Mouse (Mus musculus): ENCODE data around the gene Synm.

The Synm gene

DNA sequence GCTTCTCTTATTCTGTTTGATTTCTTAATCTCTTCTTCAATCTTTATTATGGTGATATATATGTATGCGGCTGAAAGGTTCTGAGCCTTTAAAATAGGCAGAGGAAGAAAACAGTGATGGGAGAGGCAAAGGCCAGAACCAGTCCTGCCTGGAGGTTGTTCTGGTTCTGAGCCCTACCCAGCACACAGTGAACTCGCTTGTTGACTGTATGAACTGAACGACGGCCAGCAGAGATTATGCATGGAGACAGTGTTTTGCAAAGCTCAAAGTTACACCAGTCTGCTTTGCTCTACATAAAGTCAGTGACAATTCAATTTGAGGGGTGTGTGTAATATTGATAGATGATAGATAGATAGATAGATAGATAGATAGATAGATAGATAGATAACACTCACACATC lies 60.2 kb downstream of the Synm start:
- DNase-seq (ENCODE audit: low spot score) = no peak

DNA sequence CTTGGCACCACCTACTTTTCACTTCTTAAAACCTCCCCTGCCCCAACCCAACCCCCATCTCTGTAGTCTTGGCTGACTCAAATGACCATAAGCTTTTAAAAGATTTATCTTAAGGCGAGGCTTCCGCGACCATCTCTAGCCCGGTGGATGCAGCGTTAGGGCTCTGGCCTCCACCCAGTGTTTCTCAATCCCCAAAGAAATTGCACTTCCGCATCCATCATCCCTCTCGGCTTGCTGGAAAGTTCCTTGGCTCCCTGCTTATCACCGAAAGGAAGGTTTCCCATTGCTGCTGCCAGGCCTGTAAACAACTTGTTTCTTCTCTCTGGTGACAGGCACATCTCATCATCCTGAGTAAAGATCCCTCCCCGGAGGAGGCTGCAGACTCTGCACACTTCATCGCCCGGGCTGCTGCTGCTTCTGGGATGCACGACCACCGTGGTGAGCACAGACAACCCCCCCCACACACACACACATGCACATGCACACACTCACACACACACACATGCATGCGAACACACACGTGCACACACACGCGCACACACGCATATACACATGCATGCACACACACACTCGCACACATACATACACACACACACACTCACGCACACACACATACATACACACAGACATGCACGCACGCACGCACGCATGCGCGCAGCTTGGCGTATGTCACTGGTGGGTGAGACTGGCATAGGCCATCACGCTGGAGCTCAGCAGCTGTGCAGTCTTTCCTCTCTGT lies 61.5 kb downstream of the Synm start:
- no peak for DNase-seq (ENCODE audit: low spot score)

DNA sequence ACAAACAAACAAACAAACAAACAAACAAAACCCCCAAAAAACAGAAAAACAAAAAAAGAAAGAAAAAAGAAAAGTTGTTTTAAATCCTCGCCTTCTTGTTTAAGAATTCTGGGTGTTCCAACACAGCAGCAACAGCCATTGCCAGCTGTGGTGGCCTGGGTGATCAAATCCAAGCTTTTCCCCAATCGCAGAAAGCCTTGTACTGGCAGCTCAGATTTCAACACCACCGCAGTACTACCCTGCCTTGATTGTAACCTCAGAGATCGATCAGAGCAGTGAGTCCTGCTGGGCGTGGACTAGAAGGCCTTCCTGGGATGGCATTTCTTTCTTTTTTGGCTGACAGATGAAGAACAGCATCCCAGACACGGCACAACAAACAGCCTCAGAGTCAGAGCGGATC lies 63.6 kb downstream of the Synm start:
- no peak for DNase-seq (ENCODE audit: low spot score)

DNA sequence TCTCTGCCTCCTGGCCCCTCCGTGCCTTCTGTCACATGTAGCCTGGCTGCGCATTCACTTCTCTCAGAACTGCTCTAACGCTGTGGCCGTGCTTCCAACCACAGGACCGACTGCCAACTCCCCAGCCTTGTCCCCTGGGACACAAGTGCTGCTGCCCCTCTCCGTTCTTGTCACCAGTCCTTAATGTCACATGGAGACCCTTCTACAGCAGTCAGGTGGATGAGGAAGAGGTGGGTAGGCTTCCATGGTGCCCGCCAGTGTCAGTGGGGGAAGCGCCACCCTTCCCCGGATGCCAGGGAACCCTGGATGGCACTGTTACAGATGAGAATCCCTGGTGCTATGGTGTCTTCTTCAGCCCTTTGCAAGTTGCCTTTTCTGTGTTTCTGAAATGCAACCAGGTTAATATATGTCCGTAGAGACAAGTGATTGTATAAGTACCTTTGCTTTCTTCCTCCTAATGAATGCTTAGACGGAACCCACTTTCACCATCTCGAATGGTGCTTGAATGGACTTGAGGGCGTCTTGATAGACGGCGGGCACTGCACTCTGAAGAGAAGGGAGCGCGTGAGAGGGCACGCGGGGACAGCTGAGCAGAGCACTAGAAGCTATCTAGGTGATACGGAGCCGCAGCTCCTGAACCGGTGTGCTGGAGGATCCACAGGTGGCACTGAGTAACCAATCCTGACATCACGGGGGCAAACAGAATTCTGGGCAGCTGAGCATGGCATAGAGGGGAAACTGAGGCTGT lies 66.6 kb downstream of the Synm start:
- no peak for DNase-seq (ENCODE audit: low spot score)

DNA sequence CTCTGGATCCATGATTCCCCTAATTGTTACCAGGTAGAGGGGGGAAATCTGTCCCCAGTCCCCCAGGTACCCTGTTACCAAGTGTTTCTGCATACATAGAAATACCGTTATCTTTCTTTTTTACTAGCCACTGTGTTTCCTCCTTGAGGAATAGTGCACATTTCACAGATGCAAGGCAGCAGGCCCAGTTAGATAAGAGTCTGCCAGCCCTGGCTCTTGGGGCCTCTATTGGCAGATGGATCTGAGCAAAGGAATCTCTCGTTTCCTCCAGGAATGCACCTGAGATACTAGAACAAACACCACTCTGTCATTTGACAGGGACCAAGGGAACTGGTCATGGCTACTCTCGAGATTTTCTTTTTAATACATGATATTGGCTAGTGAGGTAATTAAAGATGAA lies 67.4 kb downstream of the Synm start:
- no peak for DNase-seq (ENCODE audit: low spot score)

DNA sequence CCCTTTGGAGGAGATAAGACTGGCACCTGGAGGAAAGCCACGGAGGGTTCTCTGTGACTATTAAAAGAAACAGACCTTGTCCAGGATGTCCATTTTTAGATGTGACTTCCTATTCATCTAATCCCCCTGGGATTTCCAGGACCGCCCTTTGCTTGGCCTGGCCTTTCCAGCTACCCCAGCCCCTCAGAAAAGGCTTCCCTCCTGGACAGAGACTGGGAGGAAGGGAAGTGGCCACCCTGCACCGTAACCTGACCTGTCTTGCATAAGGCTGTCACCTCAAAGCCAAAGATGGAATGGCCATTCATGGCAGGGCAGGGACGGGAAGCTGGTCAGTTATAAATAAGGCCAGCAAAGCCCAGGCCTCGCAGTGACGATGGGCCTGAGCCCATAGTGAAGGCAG lies 68.5 kb downstream of the Synm start:
- DNase-seq (ENCODE audit: low spot score) = no peak

DNA sequence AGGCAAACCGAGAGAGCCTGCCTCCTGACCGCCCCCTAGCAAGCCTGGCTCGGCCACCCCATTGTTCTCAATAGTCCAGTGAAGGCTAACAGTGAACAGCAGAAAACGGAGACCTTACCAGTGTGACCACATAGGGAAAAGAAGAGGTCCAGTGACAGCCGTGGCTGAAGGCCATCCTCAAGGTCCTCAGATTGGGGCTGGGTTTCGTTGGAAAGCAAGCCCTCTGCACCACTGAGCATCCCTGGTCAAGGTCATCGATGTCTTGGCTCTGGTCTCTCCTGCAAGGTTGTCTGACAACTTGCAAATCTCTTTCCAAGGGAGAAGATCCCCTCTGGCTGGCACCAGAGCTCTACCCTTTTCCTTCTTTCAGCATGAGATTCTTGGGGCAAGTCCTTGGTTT lies 69.7 kb downstream of the Synm start:
- DNase-seq (ENCODE audit: low spot score) = no peak

DNA sequence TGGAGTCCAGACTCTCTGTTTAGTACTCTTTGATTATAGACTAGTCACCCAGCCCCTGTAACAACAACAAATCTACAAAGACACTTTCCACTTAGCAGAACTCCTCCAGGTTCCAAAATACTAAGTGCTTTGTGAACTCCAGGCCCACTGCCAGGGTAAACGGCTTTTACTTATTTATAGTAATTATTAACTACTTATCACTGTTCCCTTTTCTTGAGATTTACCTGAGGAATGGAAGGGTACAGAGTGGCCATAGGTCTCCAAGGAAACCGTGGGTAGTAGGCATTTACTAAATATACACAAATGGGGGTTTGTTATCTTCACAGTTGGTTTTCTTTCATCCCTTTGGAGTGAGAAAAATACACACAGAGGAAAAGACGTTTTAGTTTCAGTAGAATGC lies 71.3 kb downstream of the Synm start:
- no peak for DNase-seq (ENCODE audit: low spot score)

GRCm38 (mm10) chr7:67686545-67686944 lies 73.0 kb downstream of the Synm start:
- DNase-seq (ENCODE audit: low spot score) = no peak

DNA sequence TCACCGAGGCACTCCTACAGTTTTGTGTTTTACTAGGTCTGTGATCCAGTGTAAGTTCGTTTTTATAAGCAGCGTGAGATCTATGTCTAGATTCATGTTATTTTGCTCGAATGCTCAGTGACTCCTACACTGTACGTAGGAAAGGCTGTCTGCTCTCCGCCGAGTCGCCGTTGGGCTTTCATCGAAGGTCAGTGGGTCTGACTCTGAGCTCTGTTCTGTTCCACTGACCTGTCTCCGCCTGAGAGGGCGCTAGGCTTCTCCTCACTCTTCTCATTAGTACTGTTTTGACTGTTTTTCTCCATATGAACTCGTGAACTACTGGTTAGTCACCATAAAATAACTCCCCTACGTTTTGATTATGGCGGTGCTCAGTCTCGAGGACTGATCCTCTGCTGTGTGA lies 76.5 kb downstream of the Synm start:
- no peak for DNase-seq (ENCODE audit: low spot score)

DNA sequence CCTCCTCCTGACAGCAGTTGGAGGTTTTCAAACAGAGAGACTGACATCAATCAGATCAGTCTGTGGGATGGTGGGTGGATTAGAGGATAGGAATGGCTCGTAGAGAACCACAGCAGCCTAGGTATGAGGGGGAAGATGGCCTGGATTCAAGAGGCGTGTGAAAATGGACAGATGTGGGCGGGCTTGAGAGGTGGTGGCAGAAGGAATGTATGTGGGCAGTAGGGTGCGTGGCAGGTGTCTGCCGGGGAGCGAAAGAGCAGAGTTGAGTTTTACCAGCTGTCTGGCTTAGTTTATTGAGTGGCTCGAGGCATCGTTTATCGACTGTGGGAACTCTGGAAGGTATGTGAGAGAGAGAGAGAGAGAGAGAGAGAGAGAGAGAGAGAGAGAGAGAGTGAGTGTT lies 78.5 kb downstream of the Synm start:
- no peak for DNase-seq (ENCODE audit: low spot score)
